Mouse (Mus musculus) kidney, embryonic 16.5 days (tissue): ENCODE data around the gene Zer1. TPM values are rescaled to one million over a fixed set of nuclear protein-coding genes. Genes with fewer than 3 reads are reported as not detected.
A peak's percentile ranks its signal among the peaks of the same experiment; 100 is the strongest.

Source experiments
- ATAC-seq: fragments of 200-750 bp; cut with Nextera tagmentation; 2 replicates; pipeline ENCODE4 v1.8.0; 2017; ENCODE audit warnings: moderate TSS enrichment; ENCODE audit not compliant: low FRiP score, low TSS enrichment
- H3K27ac ChIP-seq: fragments of 300-500 bp; sonication (generic); 2 replicates; pipeline ENCODE4 v1.5.1; 2014; ENCODE audit warnings: low read length
- H3K27me3 ChIP-seq: fragments of 300-500 bp; sonication (generic); 2 replicates; pipeline ENCODE4 v1.6.1; 2014; ENCODE audit warnings: low read length, control low read depth, mixed read lengths; ENCODE audit not compliant: insufficient read depth
- H3K36me3 ChIP-seq: fragments of 300-500 bp; sonication (generic); 2 replicates; pipeline ENCODE4 v1.6.1; 2014; ENCODE audit warnings: low read length, control low read depth, mixed read lengths; ENCODE audit not compliant: insufficient read depth
- H3K4me1 ChIP-seq: fragments of 300-500 bp; sonication (generic); 2 replicates; pipeline ENCODE4 v1.6.1; 2014; ENCODE audit warnings: low read length, control low read depth, mixed read lengths; ENCODE audit not compliant: insufficient read depth
- H3K4me2 ChIP-seq: fragments of 300-500 bp; sonication (generic); replicated peaks from 2 replicates; pipeline ENCODE4 v1.6.1; 2014; ENCODE audit warnings: low read depth, low read length
- H3K4me3 ChIP-seq: fragments of 300-500 bp; sonication (generic); 2 replicates; pipeline ENCODE4 v1.5.1; 2014; ENCODE audit warnings: mild to moderate bottlenecking, low read length
- H3K9ac ChIP-seq: fragments of 300-500 bp; sonication (generic); replicated peaks from 2 replicates; pipeline ENCODE4 v1.6.1; 2014; ENCODE audit warnings: low read length
- H3K9me3 ChIP-seq: fragments of 300-500 bp; sonication (generic); 2 replicates; pipeline ENCODE4 v1.6.1; 2016; ENCODE audit warnings: low read length, control low read depth
- WGBS: fragments of 180-500 bp; shearing (Covaris S2); extraction: QIAGEN DNeasy Blood & Tissue Kit; methylation state at CpG from one replicate; pipeline ENCODE4 v1.1.7; 2014; 5-methylcytosine and 5-hydroxymethylcytosine counted together
- polyA plus RNA-seq: library from polyadenylated mRNA; unstranded; fragments of >200 nt; fragmentation: Nextera tagmentation; extraction: Ambion mirVana; gene quantifications from 2 replicates; pipeline ENCODE4 v1.2.1, GENCODE M21; 2015

The Zer1 gene
- polyA plus RNA-seq, 1 experiment from 2014 or later: 5.6 TPM

DNA sequence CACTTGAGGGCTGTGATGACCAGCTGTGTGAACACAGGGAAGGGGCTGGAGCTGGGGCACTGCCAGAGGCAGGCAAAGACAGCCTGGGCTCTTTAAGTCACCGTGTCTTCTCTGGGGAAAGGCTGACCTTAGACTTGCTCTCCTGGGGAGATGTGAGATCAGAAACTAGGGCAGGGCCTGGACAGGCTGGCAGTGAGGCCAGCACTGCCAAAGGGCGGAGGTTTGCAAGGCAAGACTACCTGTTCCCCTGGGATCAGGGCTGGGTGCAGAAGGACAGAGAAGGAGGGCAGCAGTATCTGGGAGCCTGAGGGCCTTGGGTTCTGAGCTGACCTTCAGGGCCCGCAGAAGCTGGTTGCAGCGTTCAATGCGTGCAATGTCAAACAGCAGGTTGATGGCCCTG lies 16.7 kb downstream of the Zer1 start:
- H3K4me2 ChIP-seq: no peak overlapping the region
- no peak overlapping the region for H3K4me3 ChIP-seq
- no peaks in the 10 kb centered on the region for H3K4me1 ChIP-seq
- no peaks in the 10 kb centered on the region for H3K27me3 ChIP-seq
- H3K27ac ChIP-seq: no peak overlapping the region
- no peaks in the 10 kb centered on the region for H3K9me3 ChIP-seq
- peaks cover 40% of the 10 kb centered on the region for H3K36me3 ChIP-seq
- WGBS: 94% methylated on average over 5 of the region's 5 CpGs
- no peak for ATAC-seq
- H3K9ac ChIP-seq: no peak overlapping the region

DNA sequence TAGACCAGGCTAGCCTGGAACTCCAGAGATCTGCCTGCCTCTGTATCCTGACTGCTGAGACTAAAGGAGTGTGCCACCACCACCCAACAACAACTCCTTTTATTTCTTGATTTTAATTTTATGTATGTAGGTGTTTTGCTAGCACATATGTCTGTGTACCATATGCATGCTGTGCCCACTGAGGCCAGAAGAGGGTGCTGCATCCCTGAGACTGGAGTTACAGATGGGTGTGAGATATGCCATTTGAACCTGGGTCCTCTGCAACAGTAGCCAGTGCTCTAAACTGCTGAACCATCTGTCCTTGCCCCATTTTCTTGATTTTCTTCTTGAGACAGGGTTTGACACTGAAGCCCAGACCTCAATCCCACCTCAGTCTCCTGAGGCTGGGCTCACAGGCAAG lies 18.0 kb downstream of the Zer1 start:
- Histone ChIP-seq H3K4me1 (no peaks in the 10 kb centered on the region), H3K4me2 (no peak overlapping the region), H3K36me3 (peaks cover 42% of the 10 kb centered on the region), H3K9me3 (no peaks in the 10 kb centered on the region), H3K4me3 (no peak overlapping the region), H3K9ac (no peak overlapping the region), H3K27ac (no peak overlapping the region), H3K27me3 (no peaks in the 10 kb centered on the region)
- no peak for ATAC-seq

DNA sequence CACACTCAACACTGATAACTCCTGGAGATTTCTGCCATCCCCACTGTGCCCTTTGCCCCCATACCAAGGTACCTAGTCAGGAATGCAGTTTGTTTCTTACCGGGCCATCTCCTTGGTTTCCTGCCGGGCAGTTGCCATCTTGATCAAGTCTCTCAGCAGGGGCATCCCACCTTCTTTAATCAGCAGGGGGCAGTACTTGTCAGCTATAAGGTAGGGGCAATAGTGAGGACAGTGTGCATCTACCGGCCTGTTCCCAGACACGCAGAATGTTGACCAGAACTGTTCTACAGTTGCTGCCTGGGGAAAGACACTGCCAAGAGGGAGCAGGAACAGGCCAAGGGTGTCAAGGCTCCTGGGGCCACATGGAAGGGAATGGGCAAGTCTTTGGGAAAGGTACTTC lies 24.2 kb downstream of the Zer1 start:
- Histone ChIP-seq H3K27me3 (no peaks in the 10 kb centered on the region), H3K36me3 (peaks cover 18% of the 10 kb centered on the region), H3K9me3 (no peaks in the 10 kb centered on the region), H3K4me2 (no peak overlapping the region), H3K4me1 (0 out of 2 replicates have a peak, but pooled peaks cover under 1% of the 10 kb centered on the region), H3K9ac (no peak overlapping the region), H3K4me3 (no peak overlapping the region), H3K27ac (no peak overlapping the region)
- no peak for ATAC-seq
- WGBS: 77% methylated on average over 4 of the region's 4 CpGs

DNA sequence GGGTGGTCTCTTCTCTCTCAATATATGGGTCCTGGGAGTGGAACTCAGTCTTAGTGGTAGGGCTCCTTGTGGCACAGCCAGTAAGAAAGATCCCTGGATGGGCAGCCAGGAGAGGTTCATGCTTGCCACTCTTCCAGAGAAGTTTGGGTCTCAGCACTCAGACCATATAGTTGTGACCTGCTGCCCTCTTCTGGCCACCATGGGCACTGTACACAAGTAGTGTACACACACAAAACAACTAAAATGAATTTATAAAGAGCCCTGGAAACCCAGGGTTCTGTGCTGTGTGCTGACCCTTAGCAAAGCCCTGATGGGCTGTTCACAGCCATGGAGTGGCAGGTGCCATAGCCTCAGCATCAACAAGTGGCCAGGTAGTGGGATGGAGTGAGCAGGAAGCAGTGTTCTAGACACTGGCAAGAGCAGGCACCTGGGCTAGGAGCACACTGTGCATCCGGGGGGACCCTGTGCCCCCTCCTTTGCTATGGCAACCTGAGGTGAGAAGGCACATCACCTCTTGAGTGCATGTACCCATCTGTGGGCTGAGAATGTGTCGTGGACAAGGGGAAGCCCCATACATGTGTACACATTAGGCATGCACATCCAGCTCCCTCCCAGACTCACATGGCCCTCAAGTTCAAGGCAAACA lies 28.4 kb downstream of the Zer1 start:
- no peak overlapping the region for H3K4me3 ChIP-seq
- H3K4me1 ChIP-seq: peaks cover 20% of the 10 kb centered on the region; the same call in 1 of the 2 replicates
- no peak overlapping the region for H3K27ac ChIP-seq
- H3K4me2 ChIP-seq: no peak overlapping the region
- no peaks in the 10 kb centered on the region for H3K27me3 ChIP-seq
- 86% methylated on average over 2 of the region's 2 CpGs for WGBS
- H3K9me3 ChIP-seq: no peaks in the 10 kb centered on the region
- H3K9ac ChIP-seq: no peak overlapping the region
- no peak for ATAC-seq
- H3K36me3 ChIP-seq: peaks cover 9% of the 10 kb centered on the region; the same call in 1 of the 2 replicates

DNA sequence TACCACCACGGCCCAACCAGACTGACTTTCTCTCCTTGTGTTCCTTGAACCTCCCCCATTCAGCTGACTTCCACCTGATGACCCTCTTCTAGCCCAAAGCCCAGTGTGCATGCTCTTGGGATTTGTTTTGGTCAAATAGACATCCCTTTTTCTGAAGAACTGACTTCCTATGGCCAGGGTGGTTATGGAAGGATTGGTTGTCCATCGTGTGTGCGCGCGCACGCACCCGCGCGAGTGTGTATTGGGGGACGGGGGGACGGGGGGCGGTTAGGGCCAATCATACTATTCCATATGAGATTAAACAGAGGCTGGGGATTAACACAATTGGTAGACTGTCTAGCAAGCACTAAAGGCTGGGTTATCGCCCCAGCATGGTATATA lies 30.2 kb downstream of the Zer1 start:
- WGBS: under 1% methylated on average over 13 of the region's 13 CpGs
- Histone ChIP-seq H3K9me3 (no peaks in the 10 kb centered on the region), H3K4me3 (peak overlapping the region; percentile 63), H3K27me3 (no peaks in the 10 kb centered on the region), H3K4me1 (peaks cover 20% of the 10 kb centered on the region; the same call in 1 of the 2 replicates), H3K27ac (peak overlapping the region; percentile 77), H3K9ac (peak overlapping the region; percentile 79), H3K4me2 (peak overlapping the region; percentile 93), H3K36me3 (peaks cover 11% of the 10 kb centered on the region; the same call in 1 of the 2 replicates)
- no peak for ATAC-seq

DNA sequence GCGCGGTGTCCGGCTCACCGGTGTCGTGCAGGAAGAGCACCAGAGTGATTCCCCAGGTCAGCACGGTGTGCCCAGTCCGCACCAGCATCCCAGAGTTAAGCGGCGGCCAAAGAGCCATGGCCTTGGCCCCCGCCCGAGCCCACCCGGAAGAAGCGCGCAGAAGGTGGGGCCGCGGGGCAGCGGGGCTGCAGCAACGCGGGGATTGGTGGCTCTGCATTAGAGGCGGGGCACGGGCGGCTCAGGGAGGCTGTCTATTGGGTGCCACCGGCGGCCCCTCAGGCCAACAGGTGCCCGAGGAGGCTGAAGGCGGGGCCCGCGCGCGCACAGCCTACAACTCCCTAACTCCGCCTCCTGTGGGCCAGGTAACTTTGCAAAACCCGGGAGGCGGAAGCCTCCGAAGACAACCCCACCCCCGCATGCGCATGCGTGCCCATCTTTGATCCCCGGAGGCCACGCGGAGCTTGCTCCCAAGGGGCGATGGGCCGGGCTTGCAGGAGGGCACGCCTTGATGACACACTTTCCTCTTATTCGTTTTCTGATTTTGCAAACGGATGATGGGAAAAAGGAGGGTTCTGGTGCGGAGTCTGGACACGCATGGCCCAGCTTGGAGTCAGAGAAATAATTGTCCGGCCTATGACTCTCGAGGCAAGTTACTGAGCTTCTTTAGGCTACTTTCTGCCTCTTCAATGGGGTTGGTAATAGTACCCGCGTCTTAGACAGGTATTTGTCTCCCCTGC lies 30.7 kb downstream of the Zer1 start, which contains the start of gene Zdhhc12:
Gene Zdhhc12, minus strand, starts transcription at position 178 of the 737 bp plus-strand sequence.
- peak within 1 kb of the TSS; percentile 63 for H3K4me3 ChIP-seq

DNA sequence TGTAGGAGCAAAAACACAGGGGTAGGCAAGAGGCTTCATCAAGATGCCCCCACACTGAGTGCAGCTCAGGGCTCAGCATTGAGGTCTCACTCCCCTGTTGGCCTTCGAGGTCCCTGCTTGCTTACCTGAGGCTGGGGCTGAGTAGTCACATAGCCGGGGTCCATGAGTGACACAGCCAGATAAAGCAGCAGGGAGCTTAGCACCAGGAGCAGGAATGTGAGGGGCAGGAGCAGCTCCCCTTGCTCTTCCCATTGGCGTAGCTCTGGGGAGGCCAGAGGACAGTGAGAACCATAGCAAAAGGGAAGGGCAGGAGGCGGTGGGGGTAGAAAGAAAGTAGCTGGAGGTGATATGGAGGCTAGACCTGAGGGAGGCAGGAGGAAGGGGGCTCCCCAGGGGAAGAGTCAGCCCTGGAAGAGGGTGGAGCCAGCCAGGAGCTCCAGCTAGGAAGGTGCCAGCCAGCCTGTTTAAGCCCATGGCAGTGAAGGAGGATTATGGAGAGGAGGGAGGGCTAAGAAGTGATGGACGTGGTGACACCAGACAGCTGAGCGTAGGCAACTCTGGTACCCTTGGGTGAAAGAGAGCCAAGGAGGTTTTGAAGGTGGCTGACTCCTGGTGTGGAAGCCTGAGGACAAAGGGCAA lies 32.0 kb downstream of the Zer1 start:
- Histone ChIP-seq H3K27ac (peak overlapping the region; percentile 29; the same call in 1 of the 2 replicates), H3K36me3 (peaks cover 11% of the 10 kb centered on the region; the same call in 1 of the 2 replicates), H3K9me3 (no peaks in the 10 kb centered on the region), H3K4me1 (peaks cover 20% of the 10 kb centered on the region; the same call in 1 of the 2 replicates), H3K27me3 (no peaks in the 10 kb centered on the region), H3K9ac (peak overlapping the region; percentile 79), H3K4me3 (peak overlapping the region; percentile 63), H3K4me2 (peak overlapping the region; percentile 93)
- 62% methylated on average over 6 of the region's 6 CpGs for WGBS
- ATAC-seq: no peak

More for the DNA sequence above, 30.7 kb downstream of the Zer1 start, which contains the start of gene Zdhhc12:
- Histone ChIP-seq H3K4me2 (peak within 1 kb of the TSS; percentile 93), H3K27me3 (no peaks in the 10 kb centered on the region), H3K4me1 (peaks cover 20% of the 10 kb centered on the region; the same call in 1 of the 2 replicates), H3K9ac (peak within 1 kb of the TSS; percentile 79), H3K9me3 (no peaks in the 10 kb centered on the region), H3K36me3 (peaks cover 11% of the 10 kb centered on the region; the same call in 1 of the 2 replicates), H3K27ac (peak within 1 kb of the TSS; percentile 77)
- under 1% methylated on average over 47 of the region's 51 CpGs for WGBS
- ATAC-seq: peak; percentile 97

DNA sequence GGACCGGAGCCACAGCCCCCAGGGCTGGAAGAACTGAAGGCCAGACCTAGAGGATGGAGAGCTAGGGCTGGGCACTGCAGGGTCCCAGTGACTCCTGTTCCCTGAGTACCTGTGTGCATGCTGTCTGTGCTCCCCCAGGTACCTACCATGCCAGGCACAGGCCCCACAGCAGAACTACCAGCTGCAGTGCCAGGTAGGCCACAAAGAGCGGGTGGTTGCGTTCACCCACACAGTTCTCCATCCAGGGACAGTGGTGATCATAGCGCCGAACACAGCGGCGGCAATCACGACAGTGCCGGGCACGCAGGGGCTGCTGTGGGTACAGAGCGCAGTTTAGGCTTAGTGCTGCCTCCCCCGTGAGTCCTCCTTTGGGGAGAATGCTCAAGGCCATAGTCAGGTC lies 32.9 kb downstream of the Zer1 start:
- Histone ChIP-seq H3K9ac (no peak overlapping the region), H3K27me3 (no peaks in the 10 kb centered on the region), H3K27ac (no peak overlapping the region), H3K4me3 (no peak overlapping the region), H3K36me3 (peaks cover 10% of the 10 kb centered on the region; the same call in 1 of the 2 replicates), H3K9me3 (no peaks in the 10 kb centered on the region), H3K4me2 (no peak overlapping the region), H3K4me1 (peaks cover 20% of the 10 kb centered on the region; the same call in 1 of the 2 replicates)
- WGBS: 95% methylated on average over 12 of the region's 12 CpGs
- ATAC-seq: no peak

DNA sequence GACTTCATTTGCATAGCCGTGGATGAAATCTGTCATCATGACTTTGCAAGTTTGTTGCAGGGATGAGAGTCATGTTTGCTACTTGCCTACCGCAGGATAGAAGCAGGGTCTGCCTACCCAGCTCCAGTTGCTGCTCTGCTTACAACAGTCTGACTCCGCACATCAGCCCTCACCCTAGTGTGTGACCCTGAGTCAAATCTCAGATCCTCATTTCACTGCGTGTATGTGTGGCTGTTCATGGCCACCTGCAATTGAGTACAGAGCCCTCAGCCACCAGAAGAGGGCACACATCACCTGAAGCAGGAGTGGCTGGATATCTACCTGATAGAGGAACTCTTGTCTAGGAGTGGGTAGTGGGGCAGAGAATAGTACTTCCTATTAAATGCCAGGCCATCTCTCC lies 37.1 kb downstream of the Zer1 start:
- no peak overlapping the region for H3K27ac ChIP-seq
- H3K4me3 ChIP-seq: no peak overlapping the region
- 88% methylated on average over 4 of the region's 4 CpGs for WGBS
- H3K9me3 ChIP-seq: no peaks in the 10 kb centered on the region
- H3K27me3 ChIP-seq: no peaks in the 10 kb centered on the region
- no peak overlapping the region for H3K4me2 ChIP-seq
- peaks cover 4% of the 10 kb centered on the region; the same call in 1 of the 2 replicates for H3K4me1 ChIP-seq
- no peak for ATAC-seq
- peaks cover 8% of the 10 kb centered on the region; the same call in 1 of the 2 replicates for H3K36me3 ChIP-seq
- no peak overlapping the region for H3K9ac ChIP-seq
